Mouse (Mus musculus) kidney, embryonic 15.5 days (tissue): ENCODE results near the gene Kcnk5. TPM values are rescaled to one million over a fixed set of nuclear protein-coding genes. Genes with fewer than 3 reads are reported as not detected.

ENCODE experiments used
- ATAC-seq: fragments of 200-750 bp; cut with Nextera tagmentation; replicated peaks from 2 replicates; pipeline ENCODE4 v1.8.0; 2017; ENCODE audit warnings: moderate TSS enrichment; ENCODE audit not compliant: low FRiP score
- H3K27ac ChIP-seq: fragments of 300-500 bp; sonication (generic); 2 replicates; pipeline ENCODE4 v1.5.1; 2015; ENCODE audit warnings: mild to moderate bottlenecking, inconsistent platforms
- H3K27me3 ChIP-seq: fragments of 300-500 bp; sonication (generic); 2 replicates; pipeline ENCODE4 v1.6.1; 2015; ENCODE audit warnings: inconsistent platforms
- H3K36me3 ChIP-seq: fragments of 300-500 bp; sonication (generic); 2 replicates; pipeline ENCODE4 v1.6.1; 2015; ENCODE audit warnings: inconsistent platforms
- H3K4me1 ChIP-seq: fragments of 300-500 bp; sonication (generic); 2 replicates; pipeline ENCODE4 v1.6.1; 2015; ENCODE audit warnings: inconsistent platforms
- H3K4me2 ChIP-seq: fragments of 300-500 bp; sonication (generic); 2 replicates; pipeline ENCODE4 v1.6.1; 2015; ENCODE audit warnings: moderate library complexity, mild to moderate bottlenecking, inconsistent platforms
- H3K4me3 ChIP-seq: fragments of 300-500 bp; sonication (generic); replicated peaks from 2 replicates; pipeline ENCODE4 v1.5.1; 2015; ENCODE audit warnings: mild to moderate bottlenecking, inconsistent platforms
- H3K9ac ChIP-seq: fragments of 300-500 bp; sonication (generic); 2 replicates; pipeline ENCODE4 v1.6.1; 2015; ENCODE audit warnings: mild to moderate bottlenecking, inconsistent platforms
- H3K9me3 ChIP-seq: fragments of 300-500 bp; sonication (generic); replicated peaks from 2 replicates; pipeline ENCODE4 v1.6.1; 2016; ENCODE audit warnings: inconsistent platforms
- WGBS: fragments of 180-500 bp; shearing (Covaris S2); methylation state at CpG from one replicate; pipeline ENCODE4 v1.1.7; 2015; ENCODE audit warnings: mixed read lengths; 5-methylcytosine and 5-hydroxymethylcytosine counted together
- polyA plus RNA-seq: library from polyadenylated mRNA; unstranded; fragments of >200 nt; fragmentation: Nextera tagmentation; extraction: Ambion mirVana; gene quantifications from 2 replicates; pipeline ENCODE4 v1.2.1, GENCODE M21; 2015

The Kcnk5 gene
- polyA plus RNA-seq, 1 experiment from 2014 or later = 17.3 TPM

DNA sequence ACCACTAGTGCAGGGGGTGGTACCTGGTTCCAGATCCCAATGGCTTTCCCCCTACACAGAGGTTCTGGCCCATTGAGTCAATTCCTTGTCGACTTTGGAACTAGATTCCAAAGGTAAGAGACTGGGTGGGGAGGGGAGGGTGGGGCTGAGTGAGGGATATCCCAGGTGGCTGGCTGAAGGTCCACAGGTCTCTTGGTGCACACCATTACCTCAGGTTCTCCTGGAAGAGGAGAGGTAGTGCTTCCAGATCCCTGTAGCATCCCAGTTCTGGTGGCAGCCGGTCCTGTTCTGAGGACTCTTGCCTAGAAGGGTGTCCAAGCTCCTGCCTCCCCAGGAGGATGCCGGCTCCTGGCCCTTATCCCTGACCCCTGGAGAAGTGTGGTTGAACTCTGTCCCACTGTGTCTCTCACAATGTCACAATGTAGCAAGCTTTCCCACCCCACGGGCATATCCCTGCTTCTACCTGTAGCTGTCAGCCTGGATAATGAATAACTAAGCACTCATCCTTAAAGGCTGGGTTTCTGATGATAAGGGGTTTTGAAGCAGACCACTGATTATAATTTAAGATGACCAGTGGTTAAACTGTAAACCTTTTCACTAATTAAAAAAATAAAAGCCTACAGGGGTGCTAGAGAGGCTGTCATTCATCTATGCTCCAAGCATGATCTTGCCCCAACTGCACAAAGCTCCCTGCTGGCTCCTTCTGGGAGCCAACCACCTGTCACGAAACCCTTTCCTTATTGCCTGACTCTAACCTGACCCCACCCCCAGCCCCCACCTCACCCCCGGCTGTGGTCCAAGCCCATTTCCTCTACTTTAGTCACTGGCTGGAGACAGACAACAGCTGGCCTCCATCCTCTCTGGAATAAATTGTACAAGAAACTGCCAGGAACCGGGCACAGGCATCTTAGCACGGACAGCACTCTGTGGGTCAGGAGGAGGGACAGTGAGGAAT is 22.6 kb downstream of the Kcnk5 start:
- Histone ChIP-seq H3K4me1 (peaks cover 87% of the 10 kb centered on the region), H3K27ac (peak overlapping the region; percentile 79), H3K4me2 (peak overlapping the region; percentile 12), H3K9ac (no peak overlapping the region), H3K27me3 (no peaks in the 10 kb centered on the region), H3K36me3 (no peaks in the 10 kb centered on the region), H3K4me3 (no peak overlapping the region), H3K9me3 (no peaks in the 10 kb centered on the region)
- peak; percentile 87 for ATAC-seq
- 25% methylated on average over 8 of the region's 8 CpGs for WGBS

DNA sequence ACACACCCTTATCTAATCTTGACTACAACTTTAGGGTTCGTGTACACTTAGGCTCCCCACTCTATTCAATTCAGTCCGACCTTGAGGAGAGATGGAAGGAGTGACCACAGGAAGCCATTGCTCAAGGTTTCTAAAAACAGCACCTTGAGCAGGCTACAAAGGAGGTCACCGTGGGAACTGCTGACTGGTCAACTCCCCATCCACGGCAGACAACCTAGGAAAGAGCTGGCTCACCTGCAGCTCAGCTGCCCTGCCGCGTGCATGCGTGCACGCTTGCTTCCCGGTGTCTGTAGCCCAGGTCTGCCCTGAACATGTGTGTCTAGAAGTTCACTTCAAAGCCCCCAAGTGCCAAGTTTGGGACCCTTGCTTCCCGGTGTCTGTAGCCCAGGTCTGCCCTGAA is 24.0 kb downstream of the Kcnk5 start:
- H3K9me3 ChIP-seq = no peaks in the 10 kb centered on the region
- H3K36me3 ChIP-seq = no peaks in the 10 kb centered on the region
- no peak for ATAC-seq
- peaks cover 74% of the 10 kb centered on the region for H3K4me1 ChIP-seq
- WGBS = 79% methylated on average over 10 of the region's 10 CpGs
- H3K27ac ChIP-seq = no peak overlapping the region
- H3K9ac ChIP-seq = no peak overlapping the region
- no peaks in the 10 kb centered on the region for H3K27me3 ChIP-seq
- H3K4me2 ChIP-seq = no peak overlapping the region
- H3K4me3 ChIP-seq = no peak overlapping the region

DNA sequence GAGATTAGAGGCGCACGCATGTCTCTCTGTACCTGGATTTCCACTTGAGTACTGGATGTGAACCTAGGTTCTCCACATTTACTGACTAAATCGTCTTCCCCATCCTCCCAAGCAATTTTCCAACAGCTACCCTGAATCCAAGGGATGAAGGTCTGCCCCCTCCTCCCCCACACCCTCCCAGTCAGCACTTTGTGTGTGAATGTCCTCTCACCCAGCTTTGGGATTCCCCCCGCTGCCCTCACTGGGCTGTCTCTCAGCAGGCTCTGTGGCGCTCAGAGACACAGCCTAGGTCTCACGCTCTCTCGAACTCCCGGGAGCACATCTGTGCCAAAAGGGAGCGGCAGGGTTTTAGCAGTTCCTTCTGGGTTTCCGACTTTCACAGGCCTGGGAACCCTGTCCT is 25.9 kb downstream of the Kcnk5 start:
- ATAC-seq = no peak
- Histone ChIP-seq H3K4me2 (no peak overlapping the region), H3K27ac (0 out of 2 replicates have a peak overlapping the region, but pooled peaks have one; percentile 4), H3K9me3 (no peaks in the 10 kb centered on the region), H3K4me3 (no peak overlapping the region), H3K9ac (no peak overlapping the region), H3K27me3 (no peaks in the 10 kb centered on the region), H3K4me1 (peaks cover 74% of the 10 kb centered on the region), H3K36me3 (no peaks in the 10 kb centered on the region)
- WGBS = 61% methylated on average over 10 of the region's 10 CpGs

DNA sequence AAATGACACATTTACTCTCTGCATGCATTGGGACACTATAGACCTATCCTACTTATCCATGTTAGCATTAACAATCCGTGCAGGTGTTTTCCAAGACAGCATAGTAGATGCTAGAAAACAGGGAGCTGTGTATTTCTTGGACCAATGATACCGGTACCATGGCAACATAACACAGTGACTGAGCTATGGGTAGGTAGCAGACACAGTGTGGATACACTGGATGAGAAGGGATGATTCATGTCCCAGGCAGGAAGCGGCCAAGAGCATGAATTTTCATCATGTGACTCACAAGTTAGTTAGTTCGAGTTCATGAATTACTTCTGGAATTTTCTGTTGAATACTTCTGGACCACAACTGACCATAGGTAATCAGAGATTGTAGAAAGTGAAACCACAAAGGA is 26.7 kb downstream of the Kcnk5 start:
- H3K4me1 ChIP-seq = peaks cover 74% of the 10 kb centered on the region
- no peak overlapping the region for H3K27ac ChIP-seq
- no peaks in the 10 kb centered on the region for H3K27me3 ChIP-seq
- H3K9me3 ChIP-seq = no peaks in the 10 kb centered on the region
- WGBS = 76% methylated on average over 4 of the region's 4 CpGs
- no peak for ATAC-seq
- no peak overlapping the region for H3K9ac ChIP-seq
- no peak overlapping the region for H3K4me2 ChIP-seq
- H3K4me3 ChIP-seq = no peak overlapping the region
- no peaks in the 10 kb centered on the region for H3K36me3 ChIP-seq

DNA sequence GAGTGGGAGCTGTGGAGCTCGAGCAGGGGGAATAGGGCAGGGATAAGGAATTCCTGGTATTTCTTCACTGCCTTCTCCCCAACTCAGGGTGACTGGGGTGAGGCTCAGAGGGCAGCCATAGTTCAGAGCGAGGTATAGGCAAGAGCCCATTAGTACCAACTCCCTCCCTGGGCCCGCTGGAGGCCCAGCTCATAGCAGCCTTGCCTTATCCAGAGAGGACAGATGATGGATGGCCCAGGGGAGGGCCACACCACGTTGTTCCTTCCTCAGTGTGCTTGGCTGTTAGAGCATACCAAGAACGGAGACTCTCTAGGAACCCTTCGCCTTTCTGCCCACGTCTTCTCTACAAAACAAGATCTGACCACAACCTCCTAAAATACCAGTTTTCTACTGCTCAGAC is 27.4 kb downstream of the Kcnk5 start:
- Histone ChIP-seq H3K36me3 (no peaks in the 10 kb centered on the region), H3K9ac (no peak overlapping the region), H3K4me2 (no peak overlapping the region), H3K27ac (no peak overlapping the region), H3K9me3 (no peaks in the 10 kb centered on the region), H3K4me1 (peaks cover 74% of the 10 kb centered on the region), H3K27me3 (no peaks in the 10 kb centered on the region), H3K4me3 (no peak overlapping the region)
- ATAC-seq = no peak
- 39% methylated on average over 7 of the region's 7 CpGs for WGBS

DNA sequence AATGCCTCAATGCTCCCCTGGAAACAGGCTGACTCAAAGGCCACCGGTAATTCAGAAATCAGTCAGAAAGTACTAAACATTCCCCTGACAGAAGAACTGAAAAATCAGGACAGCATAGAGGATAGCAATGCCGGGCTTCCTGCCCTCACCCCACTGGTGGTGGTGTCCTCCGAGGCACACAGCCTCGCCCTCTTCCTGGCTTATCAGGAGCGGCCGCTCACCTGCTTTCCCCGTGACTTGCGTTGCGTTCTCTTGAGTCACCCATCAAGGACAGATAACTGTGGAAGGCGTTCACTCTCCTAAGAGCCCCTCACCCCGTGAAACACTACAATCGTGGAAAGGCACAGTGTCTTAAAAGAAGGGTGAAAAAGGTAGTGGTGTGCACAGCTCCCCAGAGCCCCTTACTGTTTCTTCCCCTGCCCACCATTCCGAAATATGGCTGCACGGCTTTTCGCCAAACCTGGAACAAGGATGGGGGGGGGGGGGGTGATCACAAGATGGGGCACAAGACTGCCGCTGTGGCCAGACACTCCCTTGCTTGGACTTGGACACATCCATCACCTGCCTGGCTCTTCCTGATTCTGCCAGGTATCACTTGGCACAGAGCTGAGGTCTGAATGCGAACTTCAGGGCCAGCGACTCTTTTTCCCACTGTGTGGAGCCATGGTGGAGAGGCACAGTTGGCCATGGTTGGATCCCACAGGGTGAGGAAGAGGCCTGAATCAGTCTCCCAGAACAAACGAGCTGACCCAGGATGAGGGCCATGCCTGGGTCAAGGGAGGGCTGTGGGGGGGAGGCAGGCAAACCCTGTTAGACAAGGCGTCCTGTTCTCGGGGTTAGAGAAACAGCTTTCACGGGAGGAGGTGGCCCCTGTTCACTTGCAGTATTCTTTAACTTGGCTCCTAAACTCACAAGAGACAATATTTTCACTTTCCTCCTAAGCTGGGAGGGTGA is 32.2 kb downstream of the Kcnk5 start:
- no peaks in the 10 kb centered on the region for H3K9me3 ChIP-seq
- no peak overlapping the region for H3K4me2 ChIP-seq
- peaks cover 13% of the 10 kb centered on the region for H3K36me3 ChIP-seq
- no peaks in the 10 kb centered on the region for H3K27me3 ChIP-seq
- H3K4me1 ChIP-seq = peaks cover 50% of the 10 kb centered on the region
- no peak overlapping the region for H3K4me3 ChIP-seq
- no peak overlapping the region for H3K9ac ChIP-seq
- WGBS = 75% methylated on average over 22 of the region's 22 CpGs
- ATAC-seq = peak; percentile 52
- H3K27ac ChIP-seq = peak overlapping the region; percentile 33; the same call in 1 of the 2 replicates

DNA sequence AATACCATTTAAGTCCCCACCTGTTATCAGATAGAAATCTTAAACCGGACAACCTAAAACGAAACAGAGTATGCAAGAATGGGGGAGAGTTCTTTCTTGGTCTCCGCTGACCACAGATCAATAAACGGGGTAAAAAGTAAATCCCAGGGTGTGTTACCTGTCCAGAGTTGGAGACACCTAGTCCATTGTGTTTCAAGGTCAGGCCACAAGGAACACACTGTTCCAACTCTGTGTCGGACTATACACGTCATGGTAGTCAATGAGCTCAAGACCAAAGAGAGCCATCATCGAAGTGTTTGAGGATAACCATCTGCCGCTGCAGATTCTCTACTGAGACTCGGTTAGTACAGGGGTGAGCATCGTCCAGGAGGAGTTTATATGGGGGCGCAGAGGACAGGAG is 33.1 kb downstream of the Kcnk5 start:
- Histone ChIP-seq H3K4me2 (no peak overlapping the region), H3K27me3 (no peaks in the 10 kb centered on the region), H3K9me3 (no peaks in the 10 kb centered on the region), H3K36me3 (peaks cover 21% of the 10 kb centered on the region), H3K9ac (no peak overlapping the region), H3K4me3 (no peak overlapping the region), H3K27ac (no peak overlapping the region), H3K4me1 (peaks cover 50% of the 10 kb centered on the region)
- WGBS = 87% methylated on average over 11 of the region's 11 CpGs
- ATAC-seq = no peak

DNA sequence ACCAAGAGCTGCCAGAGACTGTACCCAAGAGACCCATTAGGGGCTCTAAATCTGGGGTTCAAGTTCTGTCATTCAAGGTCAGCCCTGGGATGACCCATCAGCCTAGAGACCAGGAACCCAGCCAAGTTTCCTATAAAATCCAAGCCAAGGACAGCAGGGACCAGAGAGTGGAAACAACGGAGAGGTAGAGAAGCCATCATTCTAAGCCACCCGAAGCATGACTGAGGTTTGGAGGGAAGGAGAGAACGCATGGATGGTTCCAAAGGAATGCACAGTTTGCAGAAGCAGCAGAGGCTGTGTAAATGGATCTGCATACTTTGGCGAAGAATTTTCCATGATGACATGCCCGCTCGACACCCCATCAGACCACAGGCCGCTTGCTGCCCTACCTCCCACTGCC is 33.8 kb downstream of the Kcnk5 start:
- 60% methylated on average over 7 of the region's 7 CpGs for WGBS
- no peak overlapping the region for H3K27ac ChIP-seq
- H3K27me3 ChIP-seq = no peaks in the 10 kb centered on the region
- H3K4me2 ChIP-seq = no peak overlapping the region
- no peak overlapping the region for H3K4me3 ChIP-seq
- no peak overlapping the region for H3K9ac ChIP-seq
- H3K4me1 ChIP-seq = peaks cover 50% of the 10 kb centered on the region
- H3K36me3 ChIP-seq = peaks cover 26% of the 10 kb centered on the region
- ATAC-seq = no peak
- no peaks in the 10 kb centered on the region for H3K9me3 ChIP-seq

DNA sequence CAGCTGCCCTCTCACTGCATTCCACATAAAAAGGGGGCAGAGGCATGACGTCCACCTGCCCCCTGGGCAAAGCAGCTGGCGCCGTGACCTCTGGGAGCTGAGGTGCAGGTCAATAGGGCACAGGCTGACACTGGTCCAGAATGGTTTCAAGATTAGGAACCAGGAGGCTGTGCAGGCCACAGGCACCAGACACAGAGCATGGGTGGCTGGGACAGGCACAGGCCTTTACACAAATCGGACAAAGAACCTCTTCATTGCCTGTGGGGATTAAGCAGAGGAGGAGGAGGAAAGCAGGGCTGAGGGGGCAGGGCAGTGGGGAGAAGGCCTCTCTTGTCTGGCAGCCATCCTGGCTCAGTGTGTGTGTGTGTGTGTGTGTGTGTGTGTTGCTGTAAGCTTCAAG is 37.5 kb downstream of the Kcnk5 start:
- Histone ChIP-seq H3K9ac (no peak overlapping the region), H3K4me3 (no peak overlapping the region), H3K4me1 (peaks cover 19% of the 10 kb centered on the region), H3K27ac (no peak overlapping the region), H3K36me3 (peaks cover 47% of the 10 kb centered on the region), H3K27me3 (no peaks in the 10 kb centered on the region), H3K4me2 (no peak overlapping the region), H3K9me3 (no peaks in the 10 kb centered on the region)
- ATAC-seq = no peak
- 55% methylated on average over 4 of the region's 4 CpGs for WGBS

DNA sequence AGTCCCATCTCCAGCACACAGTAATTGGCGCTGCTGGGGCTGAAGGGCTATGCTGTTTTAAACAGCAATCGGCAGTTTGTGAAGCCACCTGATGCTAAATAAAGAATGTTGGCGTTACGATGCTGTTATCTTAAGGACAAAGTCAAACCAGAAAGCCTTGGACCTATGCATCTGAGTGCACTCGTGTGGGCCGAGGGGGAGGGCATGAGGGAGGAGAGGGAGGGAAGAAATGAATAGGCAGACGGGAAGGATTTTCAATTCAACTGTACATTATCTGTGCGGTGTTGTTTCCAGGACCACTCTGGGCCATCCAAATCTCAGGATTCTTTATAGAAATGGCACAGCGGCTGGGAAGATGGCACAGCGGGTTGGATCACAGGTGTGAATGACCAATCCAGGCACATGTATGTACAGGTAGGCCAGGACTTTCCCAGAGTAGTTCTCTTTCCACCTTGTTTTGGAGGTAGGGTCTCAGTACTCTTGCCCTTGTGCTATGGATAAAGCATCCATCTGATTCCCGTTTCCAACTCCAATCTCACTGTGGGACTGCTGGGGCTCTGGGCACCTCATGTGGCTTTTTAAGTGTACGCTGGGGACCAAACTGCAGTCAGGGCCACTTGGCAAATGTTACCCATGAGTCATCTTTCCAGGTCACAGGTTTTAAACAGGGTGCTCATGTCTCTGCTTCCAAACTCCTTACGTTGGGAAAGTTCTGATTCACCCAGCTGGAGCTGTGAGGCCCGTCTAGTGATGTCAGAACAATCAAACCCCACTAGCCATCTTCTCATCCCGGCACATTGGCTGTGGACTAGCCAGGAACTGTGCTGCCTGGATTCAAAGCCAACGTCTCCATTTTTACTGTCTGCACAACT is 42.9 kb downstream of the Kcnk5 start, which contains the start of gene Saysd1:
Saysd1 (minus strand) TSS at position 51 of the 872 bp plus-strand sequence.
- H3K36me3 ChIP-seq = peaks cover 32% of the 10 kb centered on the region
- H3K4me1 ChIP-seq = no peaks in the 10 kb centered on the region
- no peak within 1 kb of the TSS for H3K27ac ChIP-seq
- H3K4me2 ChIP-seq = no peak within 1 kb of the TSS
- no peak within 1 kb of the TSS for H3K9ac ChIP-seq
- H3K9me3 ChIP-seq = no peaks in the 10 kb centered on the region
- ATAC-seq = no peak
- whole genome bisulfite sequencing = 77% methylated on average over 16 of the region's 16 CpGs
- no peaks in the 10 kb centered on the region for H3K27me3 ChIP-seq
- no peak within 1 kb of the TSS for H3K4me3 ChIP-seq

DNA sequence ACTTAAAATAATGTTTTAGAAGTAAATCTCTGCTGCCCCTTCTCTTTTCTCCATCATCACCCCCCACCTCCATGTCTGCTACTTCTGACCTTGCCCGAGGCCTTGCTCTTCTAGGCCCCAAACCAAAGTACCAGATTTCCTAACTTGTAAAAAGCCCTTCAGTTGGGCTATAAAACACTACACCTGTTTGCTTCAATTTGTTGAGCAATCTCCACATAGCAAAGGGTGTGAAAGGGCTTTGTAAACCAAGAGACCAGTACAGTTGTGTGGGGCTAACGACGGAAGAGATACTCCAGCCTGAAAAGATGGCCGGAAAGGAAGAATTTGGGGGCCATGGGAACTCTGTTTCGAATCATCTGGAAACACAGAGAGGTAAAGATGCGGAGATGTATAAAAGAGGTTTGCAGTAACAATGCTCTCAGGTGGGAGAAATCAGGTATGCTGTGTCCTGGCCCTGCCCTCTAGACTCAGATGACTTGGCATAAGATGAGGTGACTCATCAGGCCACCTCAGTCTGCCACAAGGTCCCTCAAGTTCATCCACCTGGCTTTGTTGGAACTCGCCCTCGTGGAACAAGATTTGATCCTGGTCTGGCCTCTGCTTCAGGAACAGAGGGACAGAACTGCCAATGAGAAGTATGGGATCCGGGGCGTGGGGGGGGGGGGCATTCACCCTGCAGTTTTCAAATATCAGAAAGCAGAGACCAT is 46.5 kb downstream of the Kcnk5 start:
- no peak overlapping the region for H3K4me2 ChIP-seq
- H3K27me3 ChIP-seq = no peaks in the 10 kb centered on the region
- H3K9me3 ChIP-seq = no peaks in the 10 kb centered on the region
- H3K4me3 ChIP-seq = no peak overlapping the region
- no peak for ATAC-seq
- no peaks in the 10 kb centered on the region for H3K4me1 ChIP-seq
- 83% methylated on average over 10 of the region's 10 CpGs for WGBS
- H3K27ac ChIP-seq = no peak overlapping the region
- H3K9ac ChIP-seq = no peak overlapping the region
- H3K36me3 ChIP-seq = 0 out of 2 replicates have a peak, but pooled peaks cover 4% of the 10 kb centered on the region
